Mouse (Mus musculus): ENCODE measurements at regions not wholly inside any gene's neighbourhood (a gene's known extent, or its start where the extent isn't known, plus 50 kb on each side); places are given as distances from the start of the nearest gene placed in this dataset.

DNA sequence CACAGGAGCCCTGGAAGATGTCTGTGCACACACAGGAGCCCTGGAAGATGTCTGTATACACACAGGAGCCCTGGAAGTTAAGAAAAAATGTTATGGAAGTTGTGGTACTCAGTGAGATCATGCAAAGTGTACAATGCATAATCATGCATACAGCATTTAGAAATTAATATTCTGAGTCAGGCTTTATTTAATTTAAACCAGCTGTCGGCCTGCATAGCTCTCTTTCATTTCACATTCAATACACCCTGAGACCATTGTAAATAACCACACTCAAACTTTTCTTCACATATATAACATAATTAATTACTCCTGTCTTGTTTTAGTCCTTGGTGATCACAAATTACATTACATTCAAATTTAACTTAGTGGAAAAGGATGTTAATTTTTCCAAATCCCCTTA lies 190.4 kb downstream of the Thbs2 start:
- POLR2A ChIA-PET: no interaction called here
- ATAC-seq (no peak), DNase-seq (ENCODE audit: low read depth, low spot score) (no peak)
- no peak for TF ChIP-seq CTCF (IDR thresholded peaks at IDR 0.05)
- peaks cover 4% of the 10 kb centered on the region for H3K27me3 ChIP-seq
- in situ Hi-C loops (cut with MboI; ENCODE audit: low pct_unique_long_range_greater_than_20kb): no loop called here
- CTCF ChIA-PET: no interaction called here

DNA sequence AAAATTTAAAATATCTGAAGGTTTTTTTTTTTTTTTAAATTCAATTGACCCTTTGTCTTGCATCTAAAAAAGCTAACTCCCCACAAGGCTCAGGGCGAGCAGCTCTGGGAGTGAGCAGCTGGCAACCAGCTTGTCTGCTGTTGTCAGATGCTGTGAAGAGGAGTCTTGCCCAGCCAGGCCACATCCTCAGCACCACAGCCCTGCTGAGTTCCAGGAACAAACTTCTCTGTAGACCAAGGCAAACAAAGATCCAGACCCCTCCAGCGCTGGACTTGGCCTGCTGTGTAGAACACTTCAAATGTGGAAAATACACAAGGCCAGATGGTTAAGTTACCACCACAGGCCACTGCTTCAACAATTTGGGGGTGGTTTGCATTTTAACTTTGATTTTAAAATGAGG lies 192.7 kb downstream of the Thbs2 start:
- TF ChIP-seq CTCF (IDR thresholded peaks at IDR 0.05): no peak
- no peak for ATAC-seq
- no peak for DNase-seq (ENCODE audit: low read depth, low spot score)
- ChIA-PET POLR2A (no interaction called here), CTCF (no interaction called here)
- peaks cover 4% of the 10 kb centered on the region for H3K27me3 ChIP-seq
- in situ Hi-C loops (cut with MboI; ENCODE audit: low pct_unique_long_range_greater_than_20kb): no loop called here

- CTCF ChIA-PET: no interaction called here
- in situ Hi-C loops (cut with MboI; ENCODE audit: low pct_unique_long_range_greater_than_20kb): no loop called here
- no peak for TF ChIP-seq CTCF (IDR thresholded peaks at IDR 0.05)
- ATAC-seq (no peak), DNase-seq (ENCODE audit: low read depth, low spot score) (no peak)
- H3K27me3 ChIP-seq: no peaks in the 10 kb centered on the region
- POLR2A ChIA-PET: no interaction called here
Observed at GRCm38 (mm10) chr17:14497086-14497485, 196.9 kb downstream of the Thbs2 start.

- in situ Hi-C loops (cut with MboI; ENCODE audit: low pct_unique_long_range_greater_than_20kb): no loop called here
- ATAC-seq (no peak), DNase-seq (ENCODE audit: low read depth, low spot score) (no peak)
- no peak for TF ChIP-seq CTCF (IDR thresholded peaks at IDR 0.05)
- H3K27me3 ChIP-seq: peaks cover 4% of the 10 kb centered on the region
- CTCF ChIA-PET: no interaction called here
- POLR2A ChIA-PET: no interaction called here
Observed at GRCm38 (mm10) chr17:14493751-14494320, 200.2 kb downstream of the Thbs2 start.

- peaks cover 4% of the 10 kb centered on the region for H3K27me3 ChIP-seq
- no peak for DNase-seq (ENCODE audit: low read depth, low spot score)
- no peak for ATAC-seq
- TF ChIP-seq CTCF (IDR thresholded peaks at IDR 0.05): no peak
- ChIA-PET CTCF (no interaction called here), POLR2A (no interaction called here)
- in situ Hi-C loops (cut with MboI; ENCODE audit: low pct_unique_long_range_greater_than_20kb): no loop called here
Observed at GRCm38 (mm10) chr17:14492936-14493335, 201.1 kb downstream of the Thbs2 start.

GRCm38 (mm10) chr17:14481746-14482145 lies 202.4 kb downstream of the Smoc2 start:
- CTCF ChIA-PET: no interaction called here
- H3K27me3 ChIP-seq: peaks cover 16% of the 10 kb centered on the region
- ATAC-seq (no peak), DNase-seq (ENCODE audit: low read depth, low spot score) (no peak)
- no peak for TF ChIP-seq CTCF (IDR thresholded peaks at IDR 0.05)
- POLR2A ChIA-PET: no interaction called here
- in situ Hi-C loops (cut with MboI; ENCODE audit: low pct_unique_long_range_greater_than_20kb): no loop called here

DNA sequence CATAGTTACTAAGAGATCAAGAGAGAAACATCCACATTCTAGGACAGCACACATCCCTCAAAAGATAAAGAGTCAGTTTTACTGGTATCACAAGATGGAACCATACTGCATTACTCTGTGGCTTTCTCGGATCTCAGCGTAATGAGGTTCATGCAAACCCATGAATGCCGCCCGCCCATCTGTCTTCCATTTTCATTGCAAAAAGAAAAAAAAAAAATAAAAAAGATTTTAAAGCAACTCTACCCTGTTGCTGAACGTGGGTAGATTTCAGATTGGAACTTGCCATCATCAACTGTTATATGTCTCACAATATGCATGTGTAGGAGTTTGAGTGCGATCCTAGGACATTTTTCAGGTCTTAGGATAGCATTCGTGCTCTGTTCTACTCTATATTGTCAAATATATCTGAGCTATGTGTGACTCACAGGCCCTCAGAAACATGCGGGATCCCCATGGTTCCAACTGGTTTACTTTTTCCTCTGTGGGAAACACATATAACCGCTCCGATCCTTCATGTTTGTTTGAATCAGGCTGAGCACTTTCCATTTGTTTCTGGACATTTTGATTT lies 199.7 kb downstream of the Smoc2 start:
- in situ Hi-C loops (cut with MboI; ENCODE audit: low pct_unique_long_range_greater_than_20kb): no loop called here
- DNase-seq (ENCODE audit: low read depth, low spot score) (no peak), ATAC-seq (no peak)
- CTCF ChIA-PET: no interaction called here
- no peak for TF ChIP-seq CTCF (IDR thresholded peaks at IDR 0.05)
- peaks cover 10% of the 10 kb centered on the region for H3K27me3 ChIP-seq
- POLR2A ChIA-PET: no interaction called here

- DNase-seq (ENCODE audit: low read depth, low spot score): no peak
- CTCF ChIA-PET: no interaction called here
- in situ Hi-C loops (cut with MboI; ENCODE audit: low pct_unique_long_range_greater_than_20kb): no loop called here
- no peak for TF ChIP-seq CTCF (IDR thresholded peaks at IDR 0.05)
- peaks cover 4% of the 10 kb centered on the region for H3K27me3 ChIP-seq
- ATAC-seq: no peak
- POLR2A ChIA-PET: no interaction called here
Observed at GRCm38 (mm10) chr17:14476707-14477106, 197.4 kb downstream of the Smoc2 start.

DNA sequence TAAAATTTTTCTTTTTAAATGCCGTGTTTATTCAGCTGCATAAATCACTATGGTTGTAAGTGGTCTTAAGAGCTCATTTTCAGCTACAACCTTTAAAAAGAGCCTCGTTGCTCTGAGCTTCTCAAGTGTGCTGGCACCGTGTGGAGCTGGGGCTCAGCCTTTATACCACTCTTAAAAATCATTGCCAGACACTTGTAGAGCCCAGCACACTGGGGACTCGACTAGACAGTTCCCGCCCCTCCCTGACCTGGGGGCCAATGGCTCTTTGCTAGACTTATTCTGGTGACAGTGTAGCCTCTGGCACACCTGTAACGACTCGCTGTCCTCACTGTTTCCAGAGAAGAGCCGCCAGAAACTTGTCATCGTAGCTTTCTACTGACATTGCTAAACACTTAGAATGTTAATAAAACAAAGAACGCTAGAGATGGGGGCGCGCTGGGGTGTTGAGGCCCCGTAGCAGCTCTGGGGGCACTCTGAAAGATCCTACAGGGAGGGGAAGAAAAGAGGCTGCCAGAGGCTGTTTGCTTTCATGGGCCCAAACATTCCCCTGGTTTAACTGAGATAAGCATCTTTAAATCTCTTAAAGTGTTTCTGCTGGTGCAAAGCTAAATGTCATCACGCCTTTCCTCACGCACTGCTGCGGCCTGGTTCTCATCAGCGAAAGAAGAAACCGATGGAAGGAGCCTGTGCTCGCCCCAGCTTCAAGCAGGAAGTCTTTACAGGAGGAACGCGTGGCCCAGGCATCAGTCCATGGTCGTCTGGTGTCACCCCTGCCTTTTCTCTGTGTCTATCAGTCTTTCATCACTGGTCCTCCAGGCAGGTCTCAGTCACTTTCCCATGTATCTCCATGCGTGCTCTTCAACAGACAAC lies 196.7 kb downstream of the Smoc2 start:
- POLR2A ChIA-PET: no interaction called here
- CTCF ChIA-PET: interaction anchor here (0.7 to 1.0 kb wide), 2 partner anchors 30 to 245 kb away, joined by 3 read pairs; no protein-coding TSS in a partner anchor
- ATAC-seq (no peak), DNase-seq (ENCODE audit: low read depth, low spot score) (no peak)
- H3K27me3 ChIP-seq: peaks cover 9% of the 10 kb centered on the region
- TF ChIP-seq CTCF (IDR thresholded peaks at IDR 0.05): no peak
- in situ Hi-C loops (cut with MboI; ENCODE audit: low pct_unique_long_range_greater_than_20kb): no loop called here

GRCm38 (mm10) chr17:14475277-14475676 lies 196.0 kb downstream of the Smoc2 start:
- ChIA-PET CTCF (interaction anchor here (1.0 kb wide), 1 partner anchor 31 kb away, joined by 3 read pairs; no protein-coding TSS in a partner anchor), POLR2A (no interaction called here)
- ATAC-seq: no peak

DNA sequence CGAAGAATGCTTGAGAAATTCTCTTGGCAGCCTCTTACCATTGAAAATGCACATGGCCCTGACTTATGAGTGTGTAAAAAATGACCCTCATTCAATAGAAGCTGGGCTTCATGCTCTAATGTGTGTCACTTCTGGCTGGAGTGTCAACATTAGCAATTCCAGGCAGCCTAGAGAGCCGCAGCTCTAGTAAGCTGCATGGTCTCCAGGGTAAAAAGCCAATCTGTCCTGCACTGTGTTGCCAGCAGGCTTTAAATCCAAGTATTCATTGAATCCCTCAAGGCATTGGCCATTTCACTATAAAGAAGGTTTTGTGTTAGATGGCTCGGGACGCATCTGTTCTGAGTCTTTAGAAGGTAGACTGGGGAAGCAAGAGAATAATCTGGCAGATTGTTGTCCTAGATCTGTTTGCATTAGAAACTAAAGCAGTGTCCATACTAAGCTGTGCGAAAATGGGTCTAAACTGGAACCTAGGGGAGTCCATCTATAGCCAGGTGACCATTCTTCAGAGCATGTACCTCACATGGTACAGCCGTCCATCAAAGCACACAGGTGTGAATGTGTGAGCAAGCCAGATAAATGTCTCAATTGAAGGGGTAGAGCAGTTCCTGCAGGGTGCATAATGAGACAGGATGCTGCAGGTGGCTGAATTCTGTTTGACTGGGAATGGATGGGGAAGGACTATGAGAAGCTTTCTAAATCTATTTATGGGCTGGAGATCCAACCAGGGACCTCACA lies 189.6 kb downstream of the Smoc2 start:
- POLR2A ChIA-PET: no interaction called here
- ATAC-seq: no peak
- CTCF ChIA-PET: no interaction called here
- peaks cover 20% of the 10 kb centered on the region for H3K27me3 ChIP-seq
- no peak for TF ChIP-seq CTCF (IDR thresholded peaks at IDR 0.05)
- in situ Hi-C loops (cut with MboI; ENCODE audit: low pct_unique_long_range_greater_than_20kb): no loop called here
- DNase-seq (ENCODE audit: low read depth, low spot score): no peak

More at GRCm38 (mm10) chr17:14475277-14475676, 196.0 kb downstream of the Smoc2 start:
- DNase-seq (ENCODE audit: low read depth, low spot score): no peak
- H3K27me3 ChIP-seq: peaks cover 9% of the 10 kb centered on the region
- in situ Hi-C loops (cut with MboI; ENCODE audit: low pct_unique_long_range_greater_than_20kb): no loop called here
- no peak for TF ChIP-seq CTCF (IDR thresholded peaks at IDR 0.05)

Data from Patski (cell line).